Comparison of ENCODE assay signal across 14 mouse cellular contexts in genomic region chr9:37075903-37076302, GRCm38 (mm10).
A peak's percentile ranks its signal among the peaks of the same experiment; 100 is the strongest.
DNase-seq lines count a peak whose midpoint lies in the region; ATAC-seq lines count a peak whose summit lies in the region.
"Had no signal": no experiment of that assay in that cellular context is flagged by ENCODE, and none has a peak within 500 bp of the region (broad histone marks: within the 10 kb centered on the region; RNA-seq: fewer than 3 reads in every experiment).

No protein-coding gene starts in this region.

- H3K9me3 ChIP-seq in kidney, embryonic 15.5 days (replicated peaks) = no peaks in the 10 kb centered on the region
- no peaks in the 10 kb centered on the region for H3K9me3 ChIP-seq in embryonic facial prominence, embryonic 10.5 days
- H3K9me3 ChIP-seq in forebrain, embryonic 14.5 days (replicated peaks; ENCODE audit: control insufficient read depth, low read length) = no peaks in the 10 kb centered on the region
- H3K9me3 ChIP-seq in neural tube, embryonic 13.5 days = no peaks in the 10 kb centered on the region
- H3K9me3 ChIP-seq: limb, embryonic 15.5 days; midbrain, embryonic 12.5 days had no signal

- H3K4me1 ChIP-seq in kidney, embryonic 15.5 days = peaks cover 28% of the 10 kb centered on the region
- H3K4me1 ChIP-seq in embryonic facial prominence, embryonic 10.5 days = peaks cover 45% of the 10 kb centered on the region
- H3K4me1 ChIP-seq in forebrain, embryonic 14.5 days (ENCODE audit: control insufficient read depth, insufficient read depth, low read length) = peaks cover 21% of the 10 kb centered on the region
- H3K4me1 ChIP-seq in neural tube, embryonic 13.5 days (replicated peaks) = peaks cover 77% of the 10 kb centered on the region

- H3K27ac ChIP-seq in kidney, embryonic 15.5 days = 0 out of 2 replicates have a peak overlapping the region, but pooled peaks have one; percentile 33
- peak overlapping the region; percentile 48; the same call in 1 of the 2 replicates for H3K27ac ChIP-seq in embryonic facial prominence, embryonic 10.5 days (replicated peaks)
- H3K27ac ChIP-seq in forebrain, embryonic 14.5 days (ENCODE audit: low read depth, low read length) = no peak overlapping the region; the same call in 1 of the 2 replicates
- H3K27ac ChIP-seq in neural tube, embryonic 13.5 days (replicated peaks) = peak overlapping the region; percentile 92
- H3K27ac ChIP-seq: limb, embryonic 15.5 days had no signal

- 32% methylated on average over 4 of the region's 4 CpGs for WGBS in kidney, embryonic 15.5 days
- WGBS in embryonic facial prominence, embryonic 10.5 days = 54% methylated on average over 4 of the region's 4 CpGs
- WGBS in forebrain, embryonic 14.5 days = 35% methylated on average over 4 of the region's 4 CpGs
- WGBS in neural tube, embryonic 13.5 days = 29% methylated on average over 4 of the region's 4 CpGs

- H3K36me3 ChIP-seq in kidney, embryonic 15.5 days = no peaks in the 10 kb centered on the region
- H3K36me3 ChIP-seq in embryonic facial prominence, embryonic 10.5 days (replicated peaks) = peaks cover 37% of the 10 kb centered on the region
- H3K36me3 ChIP-seq in forebrain, embryonic 14.5 days (ENCODE audit: control insufficient read depth, insufficient read depth, low read length) = no peaks in the 10 kb centered on the region
- no peaks in the 10 kb centered on the region for H3K36me3 ChIP-seq in neural tube, embryonic 13.5 days
- H3K36me3 ChIP-seq: limb, embryonic 15.5 days; midbrain, embryonic 12.5 days had no signal

- no peak for ATAC-seq in kidney, embryonic 15.5 days (replicated peaks; ENCODE audit: low FRiP score)
- ATAC-seq in forebrain, embryonic 14.5 days = no peak
- ATAC-seq in neural tube, embryonic 13.5 days (ENCODE audit: low read depth) = no peak
- ATAC-seq: inflammation-experienced regulatory T-cells, adult 6 months; liver, postnatal 0 days had no signal

- DNase-seq in kidney, postnatal 10 days = no peak
- DNase-seq in embryonic facial prominence, embryonic 10.5 days (ENCODE audit: low spot score) = no peak
- DNase-seq in forebrain, embryonic 14.5 days (ENCODE audit: low spot score) = no peak
- no peak for DNase-seq in right cerebral cortex, adult 2 months (ENCODE audit: low spot score in 2 of 2)
- DNase-seq in thymus, postnatal 36 days = no peak
- no peak for DNase-seq in kidney, postnatal 14 days
- DNase-seq: cerebellum, adult 11-12 months; liver, postnatal 0 days; lung, postnatal 36 days had no signal

- H3K27me3 ChIP-seq in kidney, embryonic 15.5 days = peaks cover 5% of the 10 kb centered on the region; the same call in 1 of the 2 replicates
- no peaks in the 10 kb centered on the region for H3K27me3 ChIP-seq in embryonic facial prominence, embryonic 10.5 days (replicated peaks; ENCODE audit: low read depth, poor library complexity, severe bottlenecking)
- no peaks in the 10 kb centered on the region for H3K27me3 ChIP-seq in forebrain, embryonic 14.5 days (replicated peaks; ENCODE audit: control insufficient read depth, insufficient read depth, low read length)
- H3K27me3 ChIP-seq in neural tube, embryonic 13.5 days = no peaks in the 10 kb centered on the region
- H3K27me3 ChIP-seq: limb, embryonic 15.5 days; midbrain, embryonic 12.5 days had no signal

- no peak overlapping the region for H3K9ac ChIP-seq in kidney, embryonic 15.5 days
- no peak overlapping the region for H3K9ac ChIP-seq in forebrain, embryonic 14.5 days (ENCODE audit: low read length)
- H3K9ac ChIP-seq in neural tube, embryonic 13.5 days = no peak overlapping the region
- H3K9ac ChIP-seq: limb, embryonic 15.5 days; liver, postnatal 0 days; midbrain, embryonic 12.5 days had no signal

- H3K4me2 ChIP-seq in kidney, embryonic 15.5 days = no peak overlapping the region
- peak overlapping the region; percentile 28; the same call in 1 of the 2 replicates for H3K4me2 ChIP-seq in forebrain, embryonic 14.5 days (ENCODE audit: low read length)
- peak overlapping the region; percentile 39; the same call in 1 of the 2 replicates for H3K4me2 ChIP-seq in neural tube, embryonic 13.5 days
- H3K4me2 ChIP-seq: limb, embryonic 15.5 days had no signal

- no peak overlapping the region for H3K4me3 ChIP-seq in kidney, embryonic 15.5 days (replicated peaks)
- H3K4me3 ChIP-seq in embryonic facial prominence, embryonic 10.5 days = no peak overlapping the region
- no peak overlapping the region for H3K4me3 ChIP-seq in forebrain, embryonic 14.5 days (ENCODE audit: low read depth, low read length)
- no peak overlapping the region for H3K4me3 ChIP-seq in neural tube, embryonic 13.5 days
- H3K4me3 ChIP-seq: limb, embryonic 15.5 days; midbrain, embryonic 12.5 days had no signal
